Mouse (Mus musculus): ENCODE results near the gene Ralb. TPM values are rescaled to one million over a fixed set of nuclear protein-coding genes. Genes with fewer than 3 reads are reported as not detected.

Ralb gene
- polyA plus RNA-seq (2015; fragmentation: Nextera tagmentation; extraction: Ambion mirVana), result 95.7 and 119 TPM in 2 replicates

GRCm38 (mm10) chr1:119504260-119505062 is at the start of gene Ralb:
Gene Ralb (minus strand): TSS chr1:119504794.

DNA sequence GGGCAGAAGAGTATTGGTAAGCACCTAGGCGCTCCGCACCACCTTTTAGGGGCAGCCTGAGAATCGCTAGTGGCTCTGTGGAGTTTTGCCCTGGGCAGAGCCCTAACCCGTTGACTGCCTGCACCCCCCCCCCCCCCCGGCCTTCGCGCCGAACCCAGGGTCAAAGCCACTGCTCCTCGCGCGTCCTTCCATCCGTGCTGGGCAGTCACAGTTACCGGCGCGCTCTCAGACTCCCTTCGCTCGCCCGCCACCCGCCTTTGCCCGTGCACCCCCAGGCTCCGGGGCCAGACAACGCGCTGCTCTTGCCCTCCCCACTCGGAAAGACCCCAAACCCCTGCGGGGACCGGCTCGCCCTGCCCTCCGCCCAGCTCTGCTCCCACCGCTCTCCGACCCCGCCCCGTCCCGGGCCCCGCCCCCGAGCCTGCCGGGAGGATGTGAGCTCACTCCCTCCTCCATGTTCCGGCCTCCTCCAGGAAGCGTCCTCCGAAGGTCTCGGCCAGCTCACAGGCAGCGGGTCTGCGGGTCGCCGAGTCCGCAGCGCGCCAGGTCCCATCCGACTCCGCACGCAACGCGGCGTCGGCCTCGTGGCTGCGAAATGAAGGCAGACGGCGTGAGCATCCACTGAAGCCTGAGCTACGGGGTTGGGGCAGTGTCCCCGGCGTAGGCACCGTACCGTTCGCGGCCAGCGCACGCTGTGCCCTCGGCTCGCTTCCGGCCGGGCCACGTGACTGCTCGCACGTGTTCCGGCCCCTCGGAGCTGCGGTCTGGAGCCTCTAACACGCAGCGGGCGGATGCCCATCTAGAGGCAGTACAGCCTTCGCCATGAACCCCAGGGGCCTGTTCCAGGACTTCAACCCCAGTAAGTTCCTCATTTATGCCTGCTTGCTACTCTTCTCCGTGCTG is 21.3 kb upstream of the Ralb start, which contains the start of gene Tmem185b:
TSS of gene Tmem185b (plus strand) at position 472 of the 903 bp plus-strand sequence.

GRCm38 (mm10) chr1:119421576-119422421 is 82.8 kb downstream of the Ralb start, which contains the start of gene Inhbb:
Gene Inhbb (minus strand): TSS chr1:119422248.

Other genes starting within 250 kb of the Ralb start
- gene Inhbb, start 82.5 kb downstream of the Ralb start, polyA plus RNA-seq (2015; fragmentation: Nextera tagmentation; extraction: Ambion mirVana), result 1.8 and 2.3 TPM in 2 replicates
- gene Tmem185b, start 21.4 kb upstream of the Ralb start, polyA plus RNA-seq (2015; fragmentation: Nextera tagmentation; extraction: Ambion mirVana), result 15.1 and 21.7 TPM in 2 replicates
- 5.8 and 12.4 TPM in 2 replicates for gene Epb41l5, start 144.2 kb upstream of the Ralb start, polyA plus RNA-seq (2015; fragmentation: Nextera tagmentation; extraction: Ambion mirVana)

Data from adrenal gland, postnatal 0 days (tissue).